Mouse (Mus musculus): ENCODE data around the gene Arhgef28.
"Not testable (repeated sequence)": the region's sequence is repeated elsewhere in the genome, so short reads cannot be mapped to it uniquely, and the experiment has no call there.

Arhgef28 gene

GRCm38 (mm10) chr13:98124113-98124745 lies 82.0 kb downstream of the Arhgef28 start:
- no peak for DNase-seq (ENCODE audit: low spot score in 2 of 2)

GRCm38 (mm10) chr13:98122766-98123165 lies 83.5 kb downstream of the Arhgef28 start:
- DNase-seq (ENCODE audit: low spot score in 2 of 2) = no peak

- no peak for DNase-seq (ENCODE audit: low spot score in 2 of 2)
Observed at GRCm38 (mm10) chr13:98121993-98122392, 84.2 kb downstream of the Arhgef28 start.

- DNase-seq (ENCODE audit: low spot score in 2 of 2) = no peak
Observed at GRCm38 (mm10) chr13:98121124-98121470, 85.1 kb downstream of the Arhgef28 start.

- DNase-seq (ENCODE audit: low spot score in 2 of 2) = no peak
Observed at GRCm38 (mm10) chr13:98120356-98121123, 85.7 kb downstream of the Arhgef28 start.

GRCm38 (mm10) chr13:98118291-98118690 lies 87.9 kb downstream of the Arhgef28 start:
- no peak for DNase-seq (ENCODE audit: low spot score in 2 of 2)

GRCm38 (mm10) chr13:98117566-98118254 lies 88.5 kb downstream of the Arhgef28 start:
- no peak for DNase-seq (ENCODE audit: low spot score in 2 of 2)

- peak in 1 of 2 experiments; percentile 60 for DNase-seq (ENCODE audit: low spot score in 2 of 2)
Observed at GRCm38 (mm10) chr13:98115650-98116049, 90.6 kb downstream of the Arhgef28 start.

- DNase-seq (ENCODE audit: low spot score in 2 of 2) = no peak
Observed at GRCm38 (mm10) chr13:98115051-98115450, 91.2 kb downstream of the Arhgef28 start.

- no peak for DNase-seq (ENCODE audit: low spot score in 2 of 2)
Observed at GRCm38 (mm10) chr13:98112812-98113503, 93.3 kb downstream of the Arhgef28 start.

GRCm38 (mm10) chr13:98111531-98111930 lies 94.7 kb downstream of the Arhgef28 start:
- no peak for DNase-seq (ENCODE audit: low spot score in 2 of 2)

GRCm38 (mm10) chr13:98111021-98111420 lies 95.2 kb downstream of the Arhgef28 start:
- DNase-seq (ENCODE audit: low spot score in 2 of 2) = no peak

GRCm38 (mm10) chr13:98108481-98108880 lies 97.8 kb downstream of the Arhgef28 start:
- DNase-seq (ENCODE audit: low spot score in 2 of 2) = not testable (repeated sequence)

- DNase-seq (ENCODE audit: low spot score in 2 of 2) = no peak
Observed at GRCm38 (mm10) chr13:98107621-98108020, 98.6 kb downstream of the Arhgef28 start.

- DNase-seq (ENCODE audit: low spot score in 2 of 2) = no peak
Observed at GRCm38 (mm10) chr13:98095966-98096365, 110.3 kb downstream of the Arhgef28 start.

- DNase-seq (ENCODE audit: low spot score in 2 of 2) = no peak
Observed at GRCm38 (mm10) chr13:98094332-98094731, 111.9 kb downstream of the Arhgef28 start.

GRCm38 (mm10) chr13:98093483-98093882 lies 112.8 kb downstream of the Arhgef28 start:
- no peak for DNase-seq (ENCODE audit: low spot score in 2 of 2)

- no peak for DNase-seq (ENCODE audit: low spot score in 2 of 2)
Observed at GRCm38 (mm10) chr13:98092354-98093002, 113.8 kb downstream of the Arhgef28 start.

GRCm38 (mm10) chr13:98079640-98080039 lies 126.6 kb downstream of the Arhgef28 start:
- DNase-seq (ENCODE audit: low spot score in 2 of 2) = no peak

- DNase-seq (ENCODE audit: low spot score in 2 of 2) = no peak
Observed at GRCm38 (mm10) chr13:98078251-98078650, 128.0 kb downstream of the Arhgef28 start.

- DNase-seq (ENCODE audit: low spot score in 2 of 2) = no peak
Observed at GRCm38 (mm10) chr13:98077216-98077615, 129.0 kb downstream of the Arhgef28 start.

- no peak for DNase-seq (ENCODE audit: low spot score in 2 of 2)
Observed at GRCm38 (mm10) chr13:98074871-98075270, 131.4 kb downstream of the Arhgef28 start.
